Mouse (Mus musculus) embryo, embryonic 10.5 days (tissue): ENCODE results near the gene Kirrel3.

Experiments used
- DNase-seq: peaks from one replicate; pipeline ENCODE4 v3.0.0-alpha.2; 2015; ENCODE audit warnings: low spot score

Kirrel3 gene

GRCm38 (mm10) chr9:34753891-34754290, 268.2 kb downstream of the Kirrel3 start:
- DNase-seq: no peak

DNA sequence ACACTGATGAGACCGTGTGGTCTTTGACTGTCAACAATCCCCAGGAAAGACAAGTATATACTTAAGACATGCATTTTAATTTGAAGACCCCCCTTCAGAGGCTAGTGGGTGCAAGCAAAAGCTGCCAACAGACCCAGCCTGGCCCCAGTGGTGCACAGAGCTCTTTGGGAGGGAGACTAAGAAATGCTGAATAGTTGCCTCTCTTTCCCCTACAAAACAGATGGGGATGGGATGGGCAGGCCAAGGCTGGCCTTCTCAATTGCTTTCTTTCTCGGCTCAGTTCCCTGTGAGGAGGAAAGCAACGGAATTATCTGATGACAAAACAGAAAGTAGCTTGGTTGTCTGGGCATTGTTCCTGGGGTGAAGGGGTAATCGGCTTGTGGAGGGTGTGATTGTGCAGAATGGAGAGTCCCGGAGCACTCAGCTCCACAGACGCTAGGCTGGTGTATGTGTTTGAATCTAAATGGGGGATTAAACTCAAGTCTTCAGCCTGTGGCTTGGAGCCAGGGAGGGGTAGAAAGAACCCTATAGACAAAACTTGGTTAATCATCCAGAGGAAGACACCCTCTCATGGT, 268.9 kb downstream of the Kirrel3 start:
- peak; percentile 34 for DNase-seq

DNA sequence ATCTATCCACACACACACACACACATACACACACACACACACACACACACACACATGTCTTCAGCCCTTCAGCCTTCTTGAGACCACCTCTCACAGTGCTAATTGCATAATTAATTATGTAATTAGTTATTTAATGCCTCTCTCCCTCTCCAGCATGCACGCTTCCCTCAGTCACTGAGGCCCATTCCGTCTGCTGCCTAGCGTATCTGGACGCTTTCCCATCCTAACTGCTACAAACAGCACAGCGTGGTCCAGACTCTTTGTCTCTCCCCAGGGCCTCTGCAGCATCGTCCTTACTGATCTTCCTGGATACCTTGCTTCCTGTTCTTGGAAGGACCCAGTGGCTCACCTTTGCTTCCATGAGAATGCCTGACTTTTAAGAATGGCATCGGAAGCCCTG, 270.4 kb downstream of the Kirrel3 start:
- no peak for DNase-seq

GRCm38 (mm10) chr9:34758925-34759324, 273.2 kb downstream of the Kirrel3 start:
- no peak for DNase-seq

GRCm38 (mm10) chr9:34760521-34760920, 274.8 kb downstream of the Kirrel3 start:
- no peak for DNase-seq

- DNase-seq: no peak
Measured at GRCm38 (mm10) chr9:34766792-34767623, 281.3 kb downstream of the Kirrel3 start.

- no peak for DNase-seq
Measured at GRCm38 (mm10) chr9:34768961-34769360, 283.3 kb downstream of the Kirrel3 start.

- no peak for DNase-seq
Measured at GRCm38 (mm10) chr9:34770951-34771350, 285.3 kb downstream of the Kirrel3 start.

DNA sequence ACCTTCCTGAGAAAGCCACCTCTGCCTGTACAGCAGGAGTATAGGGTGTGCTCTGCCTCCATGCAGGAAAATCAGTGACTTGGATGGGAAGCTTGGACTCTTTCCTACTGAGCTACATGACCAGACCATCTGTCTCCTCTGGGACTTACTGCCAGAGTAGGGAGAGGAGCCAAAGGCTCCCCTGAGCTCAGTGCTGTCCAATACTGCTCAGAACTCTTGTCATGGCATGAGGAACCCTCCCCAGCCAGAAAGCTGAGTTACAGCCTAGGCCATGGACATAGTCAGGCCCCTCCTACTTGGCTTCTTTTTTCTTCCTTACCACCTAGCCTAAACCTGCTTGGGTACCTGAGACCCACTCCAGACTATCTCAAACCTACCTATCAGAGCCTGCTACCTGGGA, 285.7 kb downstream of the Kirrel3 start:
- DNase-seq: no peak

DNA sequence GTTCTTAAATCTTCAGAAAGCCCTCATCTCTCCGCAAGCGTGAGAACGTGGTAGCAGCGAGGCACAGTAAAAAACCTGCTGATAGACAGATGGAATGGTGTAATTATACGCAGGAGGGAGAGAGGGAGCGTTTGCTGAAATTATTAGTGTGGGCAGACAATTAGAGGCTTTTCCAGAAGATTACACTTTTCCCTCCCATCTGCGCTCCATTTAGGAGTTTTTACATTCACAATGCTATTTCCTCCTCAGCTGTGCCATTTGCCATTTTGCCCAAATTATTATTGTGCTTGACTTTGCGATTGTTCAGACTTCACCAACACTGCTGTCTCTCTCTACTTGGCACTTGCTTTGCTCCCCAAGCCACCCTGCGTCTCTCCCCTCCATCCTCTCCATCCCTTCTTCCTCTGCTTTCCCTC, 286.3 kb downstream of the Kirrel3 start:
- DNase-seq: no peak

DNA sequence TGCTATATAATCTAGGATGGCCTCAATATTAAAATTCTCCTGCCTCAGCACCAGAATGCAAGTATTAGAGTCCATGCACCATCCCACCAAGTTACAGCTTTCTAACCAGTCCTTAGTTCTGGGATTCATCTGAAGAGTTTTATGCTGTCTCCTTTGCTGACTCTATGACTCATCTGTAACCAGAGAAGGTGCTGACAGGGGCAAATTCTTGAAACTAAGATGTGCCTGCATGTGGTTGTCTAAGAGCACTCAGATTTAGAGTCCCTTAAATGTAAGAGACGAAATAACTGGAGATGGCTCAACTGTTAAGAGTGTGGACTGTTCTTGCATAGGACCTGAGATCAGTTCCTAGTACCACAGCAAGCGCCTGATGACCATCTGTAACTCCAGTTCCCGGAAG, 295.7 kb downstream of the Kirrel3 start:
- no peak for DNase-seq

DNA sequence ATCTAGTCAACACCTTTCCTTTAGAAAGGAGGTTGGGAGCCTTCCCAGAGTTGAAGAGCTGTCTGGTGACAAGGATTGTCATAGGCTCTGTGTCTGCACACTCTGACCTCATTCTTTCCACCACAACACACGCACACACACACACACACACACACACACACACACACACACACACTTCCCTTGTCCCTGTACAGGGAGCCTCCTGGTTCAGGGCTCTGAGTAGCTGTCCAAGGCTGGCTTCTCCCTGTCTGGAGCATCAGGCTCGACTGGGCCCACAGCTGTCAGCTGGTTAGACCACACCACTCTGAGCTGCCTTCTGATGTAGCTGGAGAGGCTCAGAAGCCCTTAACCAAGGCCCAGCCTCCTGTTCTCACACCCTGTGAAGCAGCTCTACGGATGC, 302.2 kb downstream of the Kirrel3 start:
- no peak for DNase-seq

DNA sequence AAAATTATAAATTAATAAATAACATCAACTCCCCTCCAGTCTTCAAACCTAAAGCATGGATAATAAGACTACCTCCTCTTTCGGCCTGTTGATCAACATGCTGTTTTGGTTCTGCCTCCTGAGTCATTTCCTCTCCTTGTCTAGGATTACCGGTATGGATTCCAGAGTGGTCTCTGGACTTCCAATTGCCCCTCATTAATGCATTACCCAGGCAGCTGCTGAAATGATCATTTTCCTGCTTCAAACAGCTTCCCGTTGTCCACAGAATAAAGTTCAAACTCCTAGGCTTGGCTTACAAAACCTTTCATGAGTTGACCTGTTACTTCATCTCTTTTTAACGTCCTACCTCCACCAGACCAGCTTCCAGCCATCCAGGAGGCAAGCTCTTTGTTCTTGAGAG, 309.5 kb downstream of the Kirrel3 start:
- no peak for DNase-seq

- peak; percentile 68 for DNase-seq
Measured at GRCm38 (mm10) chr9:34797688-34798339, 312.1 kb downstream of the Kirrel3 start.

DNA sequence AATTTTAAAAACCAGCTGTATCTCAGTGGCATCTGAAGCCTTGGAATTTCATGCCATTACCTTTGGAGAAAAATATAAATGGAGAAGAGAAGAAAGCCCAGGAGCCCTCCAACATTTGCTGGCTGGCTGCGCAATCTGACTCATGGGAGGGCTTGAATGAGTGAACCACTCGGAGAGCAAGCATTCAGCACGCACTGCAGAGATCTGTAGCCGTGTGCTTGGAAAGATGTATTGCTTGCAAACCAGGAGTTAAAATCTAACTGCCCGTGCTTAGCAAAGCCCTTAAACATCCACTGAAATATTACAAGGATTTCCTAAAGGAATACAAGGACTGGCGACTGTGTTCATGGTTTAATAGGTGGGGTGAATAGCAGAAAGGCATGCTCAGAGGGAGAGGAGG, 316.0 kb downstream of the Kirrel3 start:
- no peak for DNase-seq

GRCm38 (mm10) chr9:34806854-34807253, 321.2 kb downstream of the Kirrel3 start:
- DNase-seq: no peak

DNA sequence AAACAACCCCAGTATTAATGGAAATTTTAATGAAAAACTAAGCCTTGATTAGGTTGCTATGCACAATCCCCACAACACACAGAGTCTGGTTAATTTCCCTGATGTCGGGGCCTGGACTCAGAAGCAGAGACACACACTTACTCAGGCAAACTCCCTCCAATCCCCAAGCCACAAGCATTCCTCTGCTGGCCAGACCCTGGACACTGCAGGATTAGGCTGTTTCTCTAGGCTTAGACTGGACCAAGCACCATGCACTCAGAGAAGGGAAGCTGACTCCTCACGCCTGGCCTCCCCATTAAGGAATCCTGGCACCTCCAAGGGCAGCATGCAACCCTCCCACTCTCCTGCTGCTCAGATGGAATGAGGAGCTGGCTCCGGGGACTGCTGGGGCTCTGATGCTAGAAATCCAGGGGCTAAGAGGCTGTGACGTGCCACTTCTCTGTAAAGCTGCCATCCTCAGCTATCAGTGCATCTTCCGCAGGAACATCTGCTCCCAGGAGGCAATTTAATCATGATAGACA, 324.4 kb downstream of the Kirrel3 start:
- DNase-seq: no peak

- no peak for DNase-seq
Measured at GRCm38 (mm10) chr9:34818325-34818976, 332.8 kb downstream of the Kirrel3 start.

DNA sequence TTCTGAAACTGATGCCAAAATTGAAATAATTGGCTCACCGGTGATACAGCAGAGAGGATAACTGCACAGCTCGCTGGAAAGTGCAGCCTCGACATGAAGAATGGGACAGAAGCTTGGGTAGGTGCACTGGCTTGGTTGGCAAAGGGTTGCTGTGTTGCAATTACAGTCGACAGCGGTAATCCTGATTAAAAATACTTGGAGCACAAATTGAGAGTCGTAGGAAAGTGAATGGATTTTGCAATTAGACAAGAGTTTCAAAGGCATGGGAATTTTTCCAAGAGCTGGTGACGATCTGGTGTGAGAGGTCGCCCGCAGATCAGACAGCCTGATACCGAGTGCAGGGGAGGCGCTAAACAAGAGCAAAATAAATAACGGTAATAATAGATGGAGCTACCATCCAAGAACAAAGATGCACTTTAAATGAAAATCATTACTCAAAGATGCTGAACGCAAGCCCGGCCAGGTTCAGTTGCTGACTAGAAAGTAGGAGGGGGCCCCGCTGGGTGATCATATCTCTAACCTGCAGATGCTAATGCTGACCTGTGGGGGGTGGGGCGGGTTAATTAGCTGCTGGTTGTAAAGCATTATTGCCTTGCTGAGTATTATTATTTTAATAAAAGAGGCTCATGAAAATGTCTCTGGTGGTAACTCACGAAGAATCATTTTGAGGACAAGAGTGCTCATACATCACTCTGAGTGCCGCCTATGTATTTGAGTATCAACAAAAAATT, 338.8 kb downstream of the Kirrel3 start:
- no peak for DNase-seq

- no peak for DNase-seq
Measured at GRCm38 (mm10) chr9:34825089-34825400, 339.4 kb downstream of the Kirrel3 start.

GRCm38 (mm10) chr9:34825402-34826008, 339.8 kb downstream of the Kirrel3 start:
- DNase-seq: no peak
